Mouse (Mus musculus): ENCODE data around the gene P4hb. TPM values are rescaled to one million over a fixed set of nuclear protein-coding genes. Genes with fewer than 3 reads are reported as not detected.

P4hb gene
- polyA plus RNA-seq, 1 experiment, result 342 TPM

- TF ChIP-seq CTCF (conservative IDR thresholded peaks at IDR 0.05; ENCODE audit: insufficient read depth, insufficient read length, low read depth, low read length) (no peak), POLR2A (IDR thresholded peaks at IDR 0.05; ENCODE audit: low read depth, low read length) (no peak)
- Histone ChIP-seq H3K4me3 (ENCODE audit: insufficient read depth, low read depth, low read length) (no peak within 1 kb of the TSS), H3K27ac (ENCODE audit: insufficient read depth, low read depth, low read length) (peak within 1 kb of the TSS; percentile 61), H3K36me3 (ENCODE audit: control insufficient read depth, insufficient read depth, low read length) (peaks cover 3% of the 10 kb centered on the region; the same call in 1 of the 2 replicates), H3K27me3 (replicated peaks; ENCODE audit: control insufficient read depth, insufficient read depth, low read length) (no peaks in the 10 kb centered on the region), H3K4me1 (ENCODE audit: control insufficient read depth, insufficient read depth, low read length) (peaks cover 5% of the 10 kb centered on the region; the same call in 1 of the 2 replicates)
- 19% methylated on average over 45 of the region's 45 CpGs for WGBS
- DNase-seq, result no peak
Measured at GRCm38 (mm10) chr11:120608241-120609034, 35.4 kb upstream of the P4hb start, which contains the start of gene Npb. Gene Npb, plus strand, starts transcription at chr11:120608477.

DNA sequence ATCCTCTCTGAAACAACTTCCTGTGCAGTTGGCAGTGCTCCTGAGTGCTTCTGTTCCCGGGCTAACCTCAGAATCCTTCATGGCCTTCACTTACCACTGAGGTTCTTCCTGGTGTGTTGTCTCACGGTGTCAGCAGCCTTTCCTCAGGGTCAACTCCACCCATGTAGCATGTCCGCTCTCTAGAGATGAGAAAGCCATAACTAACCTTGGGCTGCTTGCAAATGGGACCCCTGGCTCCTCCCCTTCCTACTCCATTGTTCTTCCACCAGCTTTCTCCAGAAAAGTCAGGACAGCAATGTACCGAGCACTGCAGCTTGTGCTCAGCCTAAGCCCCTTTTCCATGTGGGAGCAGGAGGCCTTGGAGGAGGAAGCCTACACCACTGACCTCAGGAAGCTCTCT is 33.7 kb upstream of the P4hb start:
- Histone ChIP-seq H3K4me3 (ENCODE audit: insufficient read depth, low read depth, low read length) (no peak overlapping the region), H3K27me3 (replicated peaks; ENCODE audit: control insufficient read depth, insufficient read depth, low read length) (no peaks in the 10 kb centered on the region), H3K36me3 (ENCODE audit: control insufficient read depth, insufficient read depth, low read length) (no peaks in the 10 kb centered on the region), H3K27ac (ENCODE audit: insufficient read depth, low read depth, low read length) (no peak overlapping the region), H3K4me1 (ENCODE audit: control insufficient read depth, insufficient read depth, low read length) (peaks cover 5% of the 10 kb centered on the region; the same call in 1 of the 2 replicates)
- WGBS, result 63% methylated on average over 4 of the region's 4 CpGs
- TF ChIP-seq POLR2A (IDR thresholded peaks at IDR 0.05; ENCODE audit: low read depth, low read length), result no peak
- no peak for TF ChIP-seq CTCF (conservative IDR thresholded peaks at IDR 0.05; ENCODE audit: insufficient read depth, insufficient read length, low read depth, low read length)
- DNase-seq, result no peak

DNA sequence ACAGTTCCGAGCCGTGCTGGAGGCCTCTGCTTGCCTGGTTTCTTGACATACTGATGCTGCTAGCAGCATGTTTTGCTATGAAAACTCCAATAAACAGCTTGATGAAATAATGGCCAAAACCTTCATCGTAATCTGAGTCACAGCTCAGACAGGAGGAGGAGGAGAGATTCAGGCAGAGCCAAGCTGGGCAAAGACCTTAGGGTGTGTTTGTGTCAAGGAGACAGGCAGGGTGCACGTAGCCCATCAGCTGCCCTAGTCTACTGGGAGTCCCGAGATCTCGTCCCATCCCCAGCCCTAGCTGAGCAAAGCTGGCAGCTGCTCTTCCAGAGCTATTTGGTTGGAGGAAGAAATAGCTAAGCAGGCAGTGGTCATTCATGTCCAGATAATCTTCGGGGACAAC is 32.6 kb upstream of the P4hb start:
- 93% methylated on average over 7 of the region's 7 CpGs for WGBS
- H3K27me3 ChIP-seq (replicated peaks; ENCODE audit: control insufficient read depth, insufficient read depth, low read length), result no peaks in the 10 kb centered on the region
- H3K36me3 ChIP-seq (ENCODE audit: control insufficient read depth, insufficient read depth, low read length), result no peaks in the 10 kb centered on the region
- no peak for DNase-seq
- H3K4me3 ChIP-seq (ENCODE audit: insufficient read depth, low read depth, low read length), result no peak overlapping the region
- no peak overlapping the region for H3K27ac ChIP-seq (ENCODE audit: insufficient read depth, low read depth, low read length)
- TF ChIP-seq CTCF (conservative IDR thresholded peaks at IDR 0.05; ENCODE audit: insufficient read depth, insufficient read length, low read depth, low read length), result no peak
- no peak for TF ChIP-seq POLR2A (IDR thresholded peaks at IDR 0.05; ENCODE audit: low read depth, low read length)
- H3K4me1 ChIP-seq (ENCODE audit: control insufficient read depth, insufficient read depth, low read length), result peaks cover 5% of the 10 kb centered on the region; the same call in 1 of the 2 replicates

GRCm38 (mm10) chr11:120603545-120603944 is 30.5 kb upstream of the P4hb start:
- no peak overlapping the region for H3K27ac ChIP-seq (ENCODE audit: insufficient read depth, low read depth, low read length)
- TF ChIP-seq POLR2A (IDR thresholded peaks at IDR 0.05; ENCODE audit: low read depth, low read length), result no peak
- H3K36me3 ChIP-seq (ENCODE audit: control insufficient read depth, insufficient read depth, low read length), result no peaks in the 10 kb centered on the region
- no peak overlapping the region for H3K4me3 ChIP-seq (ENCODE audit: insufficient read depth, low read depth, low read length)
- H3K27me3 ChIP-seq (replicated peaks; ENCODE audit: control insufficient read depth, insufficient read depth, low read length), result no peaks in the 10 kb centered on the region
- DNase-seq, result no peak
- 90% methylated on average over 2 of the region's 2 CpGs for WGBS
- peaks cover 7% of the 10 kb centered on the region for H3K4me1 ChIP-seq (ENCODE audit: control insufficient read depth, insufficient read depth, low read length)

GRCm38 (mm10) chr11:120600716-120601115 is 27.7 kb upstream of the P4hb start:
- 96% methylated on average over 3 of the region's 3 CpGs for WGBS
- no peak overlapping the region for H3K27ac ChIP-seq (ENCODE audit: insufficient read depth, low read depth, low read length)
- H3K4me3 ChIP-seq (ENCODE audit: insufficient read depth, low read depth, low read length), result no peak overlapping the region
- H3K4me1 ChIP-seq (ENCODE audit: control insufficient read depth, insufficient read depth, low read length), result peaks cover 16% of the 10 kb centered on the region
- DNase-seq, result no peak
- H3K27me3 ChIP-seq (replicated peaks; ENCODE audit: control insufficient read depth, insufficient read depth, low read length), result no peaks in the 10 kb centered on the region
- TF ChIP-seq POLR2A (IDR thresholded peaks at IDR 0.05; ENCODE audit: low read depth, low read length) (no peak), CTCF (conservative IDR thresholded peaks at IDR 0.05; ENCODE audit: insufficient read depth, insufficient read length, low read depth, low read length) (no peak)
- H3K36me3 ChIP-seq (ENCODE audit: control insufficient read depth, insufficient read depth, low read length), result no peaks in the 10 kb centered on the region; the same call in 1 of the 2 replicates

- H3K36me3 ChIP-seq (ENCODE audit: control insufficient read depth, insufficient read depth, low read length), result peaks cover 4% of the 10 kb centered on the region; the same call in 1 of the 2 replicates
- no peak for DNase-seq
- no peak overlapping the region for H3K27ac ChIP-seq (ENCODE audit: insufficient read depth, low read depth, low read length)
- TF ChIP-seq POLR2A (IDR thresholded peaks at IDR 0.05; ENCODE audit: low read depth, low read length) (no peak), CTCF (conservative IDR thresholded peaks at IDR 0.05; ENCODE audit: insufficient read depth, insufficient read length, low read depth, low read length) (no peak)
- H3K4me1 ChIP-seq (ENCODE audit: control insufficient read depth, insufficient read depth, low read length), result peaks cover 16% of the 10 kb centered on the region
- H3K4me3 ChIP-seq (ENCODE audit: insufficient read depth, low read depth, low read length), result peak overlapping the region; percentile 73
- H3K27me3 ChIP-seq (replicated peaks; ENCODE audit: control insufficient read depth, insufficient read depth, low read length), result no peaks in the 10 kb centered on the region
- WGBS, result 44% methylated on average over 17 of the region's 17 CpGs
Measured at GRCm38 (mm10) chr11:120598990-120599549, 26.0 kb upstream of the P4hb start.

DNA sequence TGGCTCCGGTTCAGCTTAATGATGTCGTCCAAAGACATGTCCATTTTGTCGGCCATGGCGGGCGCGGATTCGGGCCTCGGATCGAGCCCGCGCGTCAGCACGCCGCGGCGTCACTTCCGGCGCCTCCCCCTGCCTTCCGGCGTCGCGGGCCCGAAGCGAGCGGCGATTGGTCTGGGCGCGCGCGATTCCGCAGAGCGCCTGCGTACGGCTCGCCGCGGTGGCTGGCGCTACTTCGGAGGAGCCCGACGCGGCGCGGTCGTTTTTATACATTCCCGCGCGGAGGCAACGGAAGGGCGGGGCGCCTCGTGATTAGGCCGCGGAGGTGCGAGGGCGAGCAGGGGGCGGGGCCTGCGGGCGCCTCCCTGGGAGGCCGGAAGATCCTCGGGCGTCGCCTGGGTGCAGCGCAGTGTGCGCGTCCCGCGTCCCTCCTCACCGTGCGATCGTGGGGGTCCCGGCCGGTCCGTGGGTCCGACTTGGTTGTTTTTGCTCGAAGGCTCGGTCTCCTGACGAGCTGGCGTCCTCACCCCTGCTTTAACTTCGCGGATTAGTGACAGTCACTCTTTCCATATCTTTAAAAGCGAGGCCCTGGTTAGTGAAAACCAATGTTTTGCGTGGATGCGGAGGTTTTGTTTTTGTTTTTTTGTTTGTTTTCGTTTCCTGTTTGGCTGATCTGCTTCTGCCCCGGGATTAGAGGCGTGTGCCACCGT is 25.4 kb upstream of the P4hb start, which contains the start of the genes Alyref and Anapc11:
Gene Alyref, minus strand, starts transcription at position 83 of the 707 bp plus-strand sequence.
Gene Anapc11, plus strand, starts transcription at position 139 of the 707 bp plus-strand sequence.
- Histone ChIP-seq H3K4me1 (ENCODE audit: control insufficient read depth, insufficient read depth, low read length) (peaks cover 16% of the 10 kb centered on the region), H3K27me3 (replicated peaks; ENCODE audit: control insufficient read depth, insufficient read depth, low read length) (no peaks in the 10 kb centered on the region), H3K36me3 (ENCODE audit: control insufficient read depth, insufficient read depth, low read length) (peaks cover 4% of the 10 kb centered on the region; the same call in 1 of the 2 replicates), H3K4me3 (ENCODE audit: insufficient read depth, low read depth, low read length) (peak within 1 kb of the TSS; percentile 73), H3K27ac (ENCODE audit: insufficient read depth, low read depth, low read length) (peak within 1 kb of the TSS; percentile 69)
- TF ChIP-seq CTCF (conservative IDR thresholded peaks at IDR 0.05; ENCODE audit: insufficient read depth, insufficient read length, low read depth, low read length) (no peak), POLR2A (IDR thresholded peaks at IDR 0.05; ENCODE audit: low read depth, low read length) (peak; percentile 9)
- WGBS, result under 1% methylated on average over 88 of the region's 88 CpGs
- peak; percentile 96 for DNase-seq

Data from kidney, adult 2 months (tissue).